Mouse (Mus musculus) thymus, adult 2 months (tissue): ENCODE data around the gene Galnt14.

ENCODE experiments used
- CTCF ChIP-seq: fragments of 200-500 bp; IDR thresholded peaks from 2 replicates; pipeline ENCODE4 v1.5.1; 2012; ENCODE audit warnings: mild to moderate bottlenecking, control low read depth, low read length, moderate library complexity, borderline replicate concordance; ENCODE audit not compliant: control insufficient read depth, poor library complexity, insufficient read depth; ENCODE audit errors: extremely low read depth
- POLR2A ChIP-seq: fragments of 200-500 bp; IDR thresholded peaks from 2 replicates; pipeline ENCODE4 v1.6.1; 2012; ENCODE audit warnings: mild to moderate bottlenecking, low read length, control low read depth, moderate library complexity; ENCODE audit not compliant: control insufficient read depth, poor library complexity, insufficient read depth; ENCODE audit errors: extremely low read depth

DNA sequence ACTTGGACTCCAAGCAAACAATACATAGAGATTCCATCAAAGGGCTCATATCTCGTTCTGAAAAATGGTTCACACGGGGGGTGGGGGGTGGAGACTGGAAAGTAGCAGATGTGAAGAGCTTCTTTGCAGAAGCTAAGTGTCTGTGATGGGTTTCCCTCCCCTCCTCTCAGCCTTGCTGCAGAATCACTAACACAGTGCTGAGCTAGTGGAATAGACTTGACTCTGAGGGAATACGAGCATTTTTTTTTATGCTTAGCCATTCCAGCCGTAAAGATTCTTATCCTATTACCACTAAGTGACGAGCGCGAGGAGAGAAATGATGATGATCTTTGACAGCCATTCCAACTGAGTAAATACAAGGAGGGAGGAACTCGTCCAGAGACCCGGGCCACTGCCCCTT lies 142.0 kb downstream of the Galnt14 start:
- TF ChIP-seq POLR2A, result no peak
- no peak for TF ChIP-seq CTCF
